Mouse (Mus musculus): ENCODE measurements around the gene Tmem259.

DNA sequence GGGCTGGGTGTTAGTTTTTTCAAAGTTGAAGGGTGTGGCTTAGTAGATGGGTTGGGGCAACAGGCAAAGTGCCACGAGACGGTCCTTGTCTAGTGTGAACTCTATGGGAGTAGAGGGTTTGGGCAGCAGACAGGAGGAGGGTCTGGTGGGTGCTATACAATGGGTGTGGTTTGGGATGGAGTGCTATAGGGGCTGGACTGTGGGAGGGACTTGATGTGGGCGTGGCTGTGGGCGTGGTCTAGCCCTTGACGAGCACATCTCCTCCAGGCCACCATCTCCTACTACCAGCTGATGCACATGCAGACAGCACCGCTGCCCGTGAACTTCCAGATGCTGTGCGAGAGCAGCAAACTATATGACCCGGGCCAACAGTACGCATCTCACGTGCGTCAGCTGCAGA is 41.8 kb upstream of the Tmem259 start:
- TF ChIP-seq CTCF (IDR thresholded peaks at IDR 0.05; ENCODE audit: low read depth, low read length) (no peak), POLR2A (IDR thresholded peaks at IDR 0.05; ENCODE audit: insufficient read depth, low read length) (no peak), EP300 (IDR thresholded peaks at IDR 0.05; ENCODE audit: insufficient read depth, low read depth, low read length) (no peak)
